Mouse (Mus musculus): Measurements from ENCODE around the gene Cryl1.

GRCm38 (mm10) chr14:57291399-57291942, 106.9 kb downstream of the Cryl1 start:
- no peak for TF ChIP-seq ELF1 (IDR thresholded peaks at IDR 0.05; ENCODE audit: low read depth, low read length)
- no peak for TF ChIP-seq GATA1 (IDR thresholded peaks at IDR 0.05; ENCODE audit: low read depth, low read length)
- no peak for TF ChIP-seq POLR2AphosphoS2 (IDR thresholded peaks at IDR 0.05; ENCODE audit: low read length)
- TF ChIP-seq TCF12 (IDR thresholded peaks at IDR 0.05; ENCODE audit: low read depth, low read length) = no peak

All from MEL (cell line).